16 mouse cellular contexts compared by ENCODE assay signal in the genomic region with DNA sequence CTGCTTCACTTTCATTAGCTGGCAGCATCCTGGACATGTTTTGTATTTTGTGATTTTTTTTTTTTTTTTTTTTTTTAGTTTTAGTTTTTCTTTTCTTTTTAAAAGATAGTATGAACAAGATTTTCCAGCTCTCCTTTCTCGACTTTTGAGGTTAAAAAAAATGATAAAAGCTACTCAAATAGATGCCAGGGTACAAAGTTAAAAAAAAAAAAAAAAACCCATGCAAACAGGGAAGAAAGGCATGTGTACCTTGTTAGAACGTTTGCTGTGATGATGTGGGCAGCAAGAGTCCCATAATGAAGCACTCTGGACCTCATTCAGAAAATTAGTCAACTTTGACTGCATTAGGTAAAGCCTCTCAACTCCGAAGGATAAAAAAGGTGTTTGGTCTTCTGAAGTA. TPM values are rescaled to one million over a fixed set of nuclear protein-coding genes. Genes with fewer than 3 reads are reported as not detected.
A peak's percentile ranks its signal among the peaks of the same experiment; 100 is the strongest.
DNase-seq lines count a peak whose midpoint lies in the region; ATAC-seq and TF ChIP-seq lines count a peak whose summit lies in the region.
"Had no signal": no experiment of that assay in that cellular context is flagged by ENCODE, and none has a peak within 500 bp of the region (broad histone marks: within the 10 kb centered on the region; RNA-seq: fewer than 3 reads in every experiment).

No protein-coding gene starts in this region.

- H3K27me3 ChIP-seq in embryonic facial prominence, embryonic 14.5 days (replicated peaks; ENCODE audit: control insufficient read depth, insufficient read depth, low read length) = no peaks in the 10 kb centered on the region
- H3K27me3 ChIP-seq in hindbrain, embryonic 16.5 days (replicated peaks; ENCODE audit: control insufficient read depth, insufficient read depth, low read length) = no peaks in the 10 kb centered on the region
- no peaks in the 10 kb centered on the region for H3K27me3 ChIP-seq in midbrain, embryonic 15.5 days (replicated peaks)

- H3K4me3 ChIP-seq in layer of hippocampus, adult 2 months = peak overlapping the region; percentile 79
- peak overlapping the region; percentile 8; the same call in 1 of the 2 replicates for H3K4me3 ChIP-seq in embryonic facial prominence, embryonic 14.5 days (ENCODE audit: low read depth, low read length)
- peak overlapping the region; percentile 25 for H3K4me3 ChIP-seq in hindbrain, embryonic 16.5 days (ENCODE audit: low read length)
- H3K4me3 ChIP-seq in midbrain, embryonic 15.5 days = 0 out of 2 replicates have a peak overlapping the region, but pooled peaks have one; percentile 18

- intact Hi-C loops in gastrocnemius, postnatal 14 days (cut with DNase I; ENCODE audit: low total_unique reads) = no loop called here

- 47% methylated on average over 3 of the region's 3 CpGs for WGBS in embryonic facial prominence, embryonic 14.5 days
- WGBS in hindbrain, embryonic 16.5 days = 50% methylated on average over 3 of the region's 3 CpGs
- WGBS in midbrain, embryonic 15.5 days = 49% methylated on average over 3 of the region's 3 CpGs

- H3K4me2 ChIP-seq in embryonic facial prominence, embryonic 14.5 days (ENCODE audit: low read depth, low read length) = peak overlapping the region; percentile 97
- H3K4me2 ChIP-seq in hindbrain, embryonic 16.5 days (ENCODE audit: low read length) = peak overlapping the region; percentile 56
- H3K4me2 ChIP-seq in midbrain, embryonic 15.5 days = peak overlapping the region; percentile 93

- 0 out of 2 replicates have a peak overlapping the region, but pooled peaks have one; percentile 27 for H3K9ac ChIP-seq in embryonic facial prominence, embryonic 14.5 days (ENCODE audit: low read depth, low read length)
- H3K9ac ChIP-seq in hindbrain, embryonic 16.5 days (ENCODE audit: low read depth, low read length) = no peak overlapping the region
- H3K9ac ChIP-seq in midbrain, embryonic 15.5 days = peak overlapping the region; percentile 28; the same call in 1 of the 2 replicates

- TF ChIP-seq CTCF in layer of hippocampus, adult 2 months (conservative IDR thresholded peaks at IDR 0.05) = no peak

- H3K4me1 ChIP-seq in embryonic facial prominence, embryonic 14.5 days (ENCODE audit: control insufficient read depth, insufficient read depth, low read length) = peaks cover 22% of the 10 kb centered on the region
- peaks cover 3% of the 10 kb centered on the region for H3K4me1 ChIP-seq in hindbrain, embryonic 16.5 days (ENCODE audit: control insufficient read depth, insufficient read depth, low read depth, low read length)
- peaks cover 64% of the 10 kb centered on the region for H3K4me1 ChIP-seq in midbrain, embryonic 15.5 days

- H3K36me3 ChIP-seq in embryonic facial prominence, embryonic 14.5 days (ENCODE audit: control insufficient read depth, insufficient read depth, low read length) = peaks cover 30% of the 10 kb centered on the region
- no peaks in the 10 kb centered on the region for H3K36me3 ChIP-seq in hindbrain, embryonic 16.5 days (ENCODE audit: control insufficient read depth, insufficient read depth, low read length)
- no peaks in the 10 kb centered on the region for H3K36me3 ChIP-seq in midbrain, embryonic 15.5 days (replicated peaks)

- DNase-seq in layer of hippocampus, adult 2 months (ENCODE audit: low spot score in 2 of 2) = no peak
- DNase-seq in layer of hippocampus, adult 9-11 months = no peak
- no peak for DNase-seq in embryonic facial prominence, embryonic 14.5 days (ENCODE audit: low spot score)
- no peak for DNase-seq in gastrocnemius, postnatal 14 days
- DNase-seq in right cerebral cortex, postnatal 10 days (ENCODE audit: low spot score in 2 of 2) = no peak
- no peak for DNase-seq in lung, postnatal 36 days
- DNase-seq: adrenal gland, adult 8-10 months; heart, postnatal 14 days; kidney, adult 11 months; kidney, postnatal 36 days; lung, adult 2 months; thymus, adult 18-20 months had no signal

- no peaks in the 10 kb centered on the region for H3K9me3 ChIP-seq in embryonic facial prominence, embryonic 14.5 days (ENCODE audit: control insufficient read depth, low read length)
- H3K9me3 ChIP-seq in hindbrain, embryonic 16.5 days (ENCODE audit: control insufficient read depth, low read length) = no peaks in the 10 kb centered on the region
- no peaks in the 10 kb centered on the region for H3K9me3 ChIP-seq in midbrain, embryonic 15.5 days
- H3K9me3 ChIP-seq: megakaryocyte, embryonic 14.5 days had no signal

- peak overlapping the region; percentile 95 for H3K27ac ChIP-seq in layer of hippocampus, adult 2 months
- no peak overlapping the region; the same call in 1 of the 2 replicates for H3K27ac ChIP-seq in embryonic facial prominence, embryonic 14.5 days (replicated peaks; ENCODE audit: low read depth, low read length)
- peak overlapping the region; percentile 64; the same call in 1 of the 2 replicates for H3K27ac ChIP-seq in hindbrain, embryonic 16.5 days (ENCODE audit: low read depth, low read length)
- H3K27ac ChIP-seq in midbrain, embryonic 15.5 days = peak overlapping the region; percentile 62; the same call in 1 of the 2 replicates

- ATAC-seq in embryonic facial prominence, embryonic 14.5 days (ENCODE audit: low read depth) = no peak
- ATAC-seq in hindbrain, embryonic 16.5 days = no peak
- no peak for ATAC-seq in midbrain, embryonic 15.5 days (replicated peaks)

RNA-seq across cellular contexts. Expression of gene Bcl11a, which starts 6.2 kb away (rescaled TPM):
- total RNA-seq in layer of hippocampus, adult 2 months (2021) = 100 to 1,000 TPM; 117 to 121 TPM
- polyA plus RNA-seq in embryonic facial prominence, embryonic 14.5 days (2014; fragmentation: Nextera tagmentation; extraction: Ambion mirVana) = 26.4 and 30.1 TPM in 2 replicates
- polyA plus RNA-seq in hindbrain, embryonic 16.5 days (2015; fragmentation: Nextera tagmentation; extraction: Ambion mirVana) = 97.9 and 105 TPM in 2 replicates
- 101 and 105 TPM in 2 replicates for polyA plus RNA-seq in midbrain, embryonic 15.5 days (2015; fragmentation: Nextera tagmentation; extraction: Ambion mirVana)
- under 1 TPM; 0.04 to 0.18 TPM for total RNA-seq in gastrocnemius, postnatal 14 days (2021)

RNA-seq across cellular contexts. Expression of gene A830031A19Rik, which starts 9.2 kb away (rescaled TPM):
- 1 to 10 TPM; 1.3 to 1.7 TPM for total RNA-seq in layer of hippocampus, adult 2 months (2021)
- polyA plus RNA-seq in embryonic facial prominence, embryonic 14.5 days (2014; fragmentation: Nextera tagmentation; extraction: Ambion mirVana) = not detected in 2 replicates
- polyA plus RNA-seq in hindbrain, embryonic 16.5 days (2015; fragmentation: Nextera tagmentation; extraction: Ambion mirVana) = 0.21 TPM in 1 of 2 replicates, not detected in the other
- 0.23 TPM in 1 of 2 replicates, not detected in the other for polyA plus RNA-seq in midbrain, embryonic 15.5 days (2015; fragmentation: Nextera tagmentation; extraction: Ambion mirVana)
- not detected for total RNA-seq in gastrocnemius, postnatal 14 days (2021)
- total RNA-seq: adrenal gland, adult 8-10 months; heart, postnatal 14 days had no signal
- polyA plus RNA-seq: lung, adult 2 months; neural tube, embryonic 11.5 days had no signal

Comparison
In these comparisons a context has a peak if more than half of its experiments do, and no peak if none do; other contexts are left out.
1. H3K4me3 ChIP-seq: peak in every context shown above with its lines; median percentile 79 in layer of hippocampus, adult 2 months; 25 in hindbrain, embryonic 16.5 days; 18 in midbrain, embryonic 15.5 days; 8 in embryonic facial prominence, embryonic 14.5 days.